Mouse (Mus musculus) CH12.LX (cell line): ENCODE measurements around the gene Letm1.

Experiments used
- BHLHE40 ChIP-seq: IDR thresholded peaks from 2 replicates; pipeline ENCODE4 v1.6.1; 2011; ENCODE audit warnings: mild to moderate bottlenecking, low read depth, low read length, improper control_type of control experiment
- CHD2 ChIP-seq: IDR thresholded peaks from 2 replicates; pipeline ENCODE4 v1.6.1; 2011; ENCODE audit warnings: low read length, improper control_type of control experiment
- CTCF ChIP-seq, 2 experiments: IDR thresholded peaks in 1 of 2; conservative IDR thresholded peaks in 1 of 2; 2 replicates each; pipeline ENCODE4 v1.5.1; 2011 to 2012; ENCODE audit warnings: low read depth in 2 of 2, low read length in 2 of 2, improper control_type of control experiment in 1 of 2, inconsistent platforms in 1 of 2, mild to moderate bottlenecking in 1 of 2, moderate library complexity in 1 of 2
- E2F4 ChIP-seq: IDR thresholded peaks from 2 replicates; pipeline ENCODE4 v1.6.1; 2011; ENCODE audit warnings: low read depth, low read length, improper control_type of control experiment; ENCODE audit not compliant: insufficient replicate concordance
- JUND ChIP-seq: conservative IDR thresholded peaks from 2 replicates; pipeline ENCODE4 v1.6.1; 2011; ENCODE audit warnings: low read depth, low read length, improper control_type of control experiment
- POLR2A ChIP-seq: IDR thresholded peaks from 2 replicates; pipeline ENCODE4 v1.6.1; 2011; ENCODE audit warnings: low read depth, mild to moderate bottlenecking, improper control_type of control experiment, low read length
- RAD21 ChIP-seq: IDR thresholded peaks from 2 replicates; pipeline ENCODE4 v1.6.1; 2011; ENCODE audit warnings: low read depth, mild to moderate bottlenecking, low read length, improper control_type of control experiment, moderate library complexity
- TCF12 ChIP-seq: IDR thresholded peaks from 2 replicates; pipeline ENCODE4 v1.6.1; 2014; ENCODE audit warnings: low read depth, mild to moderate bottlenecking, inconsistent platforms, low read length, improper control_type of control experiment

DNA sequence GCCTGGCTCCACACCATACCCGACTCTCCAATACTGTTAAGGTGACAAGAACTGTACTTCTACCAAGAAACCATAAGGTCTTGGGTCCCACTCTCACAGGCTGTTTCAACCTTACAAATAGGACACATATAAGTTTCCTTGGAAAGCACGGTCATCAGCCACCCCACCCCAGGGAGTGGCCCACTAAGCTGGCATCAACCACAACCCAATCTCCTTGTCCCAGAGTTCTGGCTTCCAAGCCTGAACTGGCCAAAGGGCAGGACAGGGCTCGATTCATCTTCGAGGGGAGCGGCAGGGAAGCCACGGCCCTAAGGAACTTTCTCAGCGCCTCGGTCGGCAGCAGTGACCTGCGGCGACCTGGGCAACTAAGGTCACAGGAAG is 663 bp downstream of the Letm1 start:
- TF ChIP-seq JUND (no peak), BHLHE40 (no peak), CTCF (conservative IDR thresholded peaks at IDR 0.05 in 1 of 2, IDR thresholded peaks at IDR 0.05 in 1 of 2; ENCODE audit: low read depth in 2 of 2, low read length in 2 of 2) (no peak), E2F4 (no peak), RAD21 (no peak), CHD2 (no peak), TCF12 (no peak), POLR2A (no peak)
